Mouse (Mus musculus): ENCODE data around the gene Ccr10. TPM values are rescaled to one million over a fixed set of nuclear protein-coding genes. Genes with fewer than 3 reads are reported as not detected.
A peak's percentile ranks its signal among the peaks of the same experiment; 100 is the strongest.

Ccr10 gene
- polyA plus RNA-seq, 1 experiment from 2014 or later: 0.43 TPM

DNA sequence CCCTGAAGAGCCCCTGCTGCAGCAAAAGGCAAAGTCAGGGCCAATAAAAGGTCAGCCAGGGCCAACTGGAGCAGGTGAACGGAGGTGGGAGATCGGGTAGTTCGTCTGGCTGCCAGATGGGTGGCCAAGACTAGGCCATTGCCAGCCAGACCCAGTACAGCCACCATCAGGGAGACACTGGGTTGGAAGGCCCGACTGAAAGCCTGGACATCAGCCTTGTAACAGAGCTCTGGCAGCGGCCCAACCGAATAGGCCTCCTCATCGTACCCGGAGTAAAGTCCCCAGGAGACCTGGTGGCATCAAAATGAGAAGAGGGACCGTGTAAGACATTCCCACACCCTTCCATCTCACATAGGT, 876 bp downstream of the Ccr10 start:
- Histone ChIP-seq H3K27me3 (ENCODE audit: control insufficient read depth, insufficient read depth, low read length) (peaks cover 20% of the 10 kb centered on the region), H3K9me3 (replicated peaks; ENCODE audit: control insufficient read depth, low read length) (no peaks in the 10 kb centered on the region), H3K36me3 (ENCODE audit: control insufficient read depth, insufficient read depth, low read length) (no peaks in the 10 kb centered on the region), H3K4me2 (ENCODE audit: low read depth, low read length) (peak overlapping the region; percentile 92), H3K4me3 (replicated peaks; ENCODE audit: low read length) (peak overlapping the region; percentile 35), H3K27ac (ENCODE audit: low read length) (0 out of 2 replicates have a peak overlapping the region, but pooled peaks have one; percentile 92), H3K4me1 (ENCODE audit: control insufficient read depth, insufficient read depth, low read length) (peaks cover 52% of the 10 kb centered on the region), H3K9ac (ENCODE audit: low read length) (peak overlapping the region; percentile 64)
- WGBS: 25% methylated on average over 9 of the region's 9 CpGs
- ATAC-seq (ENCODE audit: insufficient read depth, low FRiP score): no peak

DNA sequence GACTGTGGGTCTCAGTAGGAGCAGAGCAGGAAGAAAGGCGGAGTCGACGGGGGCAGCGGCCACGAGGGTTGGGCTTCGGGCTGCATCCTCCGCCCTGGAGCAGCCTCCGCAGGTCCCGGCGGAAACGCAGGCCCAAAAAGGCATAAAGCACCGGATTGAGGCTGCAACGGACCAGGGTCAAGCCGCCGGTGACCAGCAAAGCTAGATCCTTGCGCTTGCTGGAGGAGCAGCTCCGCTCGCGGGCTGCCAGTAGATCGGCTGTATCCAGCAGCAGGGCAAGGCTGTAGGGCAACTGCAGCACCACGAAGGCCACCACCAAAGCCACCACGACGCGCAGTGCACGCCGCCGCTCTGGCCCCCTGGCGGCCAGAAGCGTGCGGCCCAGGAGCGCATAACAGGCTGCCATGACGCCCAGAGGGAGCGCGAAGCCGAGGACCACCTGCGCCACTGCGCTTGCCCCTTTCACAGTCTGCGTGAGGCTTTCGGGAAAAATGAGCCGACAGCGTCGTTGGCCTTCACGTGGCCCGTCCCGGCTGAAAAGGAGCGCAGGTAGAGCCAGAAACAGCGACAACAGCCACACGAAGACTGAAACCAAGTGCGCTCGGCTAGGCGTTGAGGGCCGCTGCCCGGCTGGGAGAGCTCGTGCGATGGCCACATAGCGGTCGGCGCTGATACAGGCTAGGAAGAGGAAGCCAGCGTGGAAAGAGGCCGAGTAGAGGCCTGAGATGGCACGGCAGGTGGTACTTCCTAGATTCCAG, 1.4 kb downstream of the Ccr10 start:
- no peaks in the 10 kb centered on the region for H3K36me3 ChIP-seq (ENCODE audit: control insufficient read depth, insufficient read depth, low read length)
- peak overlapping the region; percentile 64 for H3K9ac ChIP-seq (ENCODE audit: low read length)
- ATAC-seq (ENCODE audit: insufficient read depth, low FRiP score): peak; percentile 30; the same call in 1 of the 2 replicates
- H3K9me3 ChIP-seq (replicated peaks; ENCODE audit: control insufficient read depth, low read length): no peaks in the 10 kb centered on the region
- 3% methylated on average over 61 of the region's 61 CpGs for WGBS
- H3K27ac ChIP-seq (ENCODE audit: low read length): peak overlapping the region; percentile 92
- H3K4me3 ChIP-seq (replicated peaks; ENCODE audit: low read length): peak overlapping the region; percentile 35
- peaks cover 58% of the 10 kb centered on the region for H3K4me1 ChIP-seq (ENCODE audit: control insufficient read depth, insufficient read depth, low read length)
- H3K27me3 ChIP-seq (ENCODE audit: control insufficient read depth, insufficient read depth, low read length): peaks cover 20% of the 10 kb centered on the region
- peak overlapping the region; percentile 92 for H3K4me2 ChIP-seq (ENCODE audit: low read depth, low read length)

DNA sequence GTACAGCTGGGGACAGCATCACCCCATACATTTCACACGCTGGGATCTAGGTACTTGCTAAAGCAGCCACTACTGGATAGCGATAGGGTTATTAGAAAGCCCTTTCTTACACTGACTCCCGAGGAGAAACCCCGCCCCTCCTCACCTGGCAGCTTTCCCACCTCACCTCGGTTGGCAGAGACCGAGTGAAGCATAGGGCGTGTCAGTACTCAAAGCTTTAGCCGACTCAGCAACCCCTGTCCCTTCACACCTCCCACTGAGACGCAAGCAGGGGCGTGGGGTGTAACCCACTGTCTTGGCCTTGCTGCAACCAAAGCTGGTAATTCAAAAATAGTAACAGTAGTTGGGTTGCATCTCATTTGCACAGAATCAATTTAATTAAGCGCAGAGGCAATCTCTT, 2.1 kb downstream of the Ccr10 start:
- H3K27me3 ChIP-seq (ENCODE audit: control insufficient read depth, insufficient read depth, low read length): peaks cover 20% of the 10 kb centered on the region
- H3K36me3 ChIP-seq (ENCODE audit: control insufficient read depth, insufficient read depth, low read length): no peaks in the 10 kb centered on the region
- 9% methylated on average over 11 of the region's 11 CpGs for whole genome bisulfite sequencing
- H3K27ac ChIP-seq (ENCODE audit: low read length): peak overlapping the region; percentile 92
- peak overlapping the region; percentile 64; the same call in 1 of the 2 replicates for H3K9ac ChIP-seq (ENCODE audit: low read length)
- peak overlapping the region; percentile 92 for H3K4me2 ChIP-seq (ENCODE audit: low read depth, low read length)
- no peaks in the 10 kb centered on the region for H3K9me3 ChIP-seq (replicated peaks; ENCODE audit: control insufficient read depth, low read length)
- peak overlapping the region; percentile 35 for H3K4me3 ChIP-seq (replicated peaks; ENCODE audit: low read length)
- H3K4me1 ChIP-seq (ENCODE audit: control insufficient read depth, insufficient read depth, low read length): peaks cover 64% of the 10 kb centered on the region
- no peak for ATAC-seq (ENCODE audit: insufficient read depth, low FRiP score)

DNA sequence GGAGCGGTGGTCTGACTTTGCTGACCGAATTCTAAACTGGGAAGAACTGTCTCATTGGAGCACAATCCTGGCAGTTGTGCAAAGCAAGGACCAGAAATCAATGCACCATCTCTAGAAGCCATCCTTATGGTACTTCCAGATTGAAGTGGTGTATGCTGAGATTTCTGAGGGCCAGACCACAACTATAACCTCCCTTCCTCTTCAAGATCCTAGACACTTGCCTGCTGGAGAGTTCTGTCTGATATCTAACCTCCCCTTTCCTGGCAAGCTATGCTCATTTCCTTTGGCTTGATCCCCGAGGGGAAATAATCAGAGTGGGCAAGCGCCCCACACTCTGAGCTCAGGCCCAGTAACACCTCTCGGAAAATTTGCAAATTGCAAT, 2.8 kb downstream of the Ccr10 start:
- Histone ChIP-seq H3K4me1 (ENCODE audit: control insufficient read depth, insufficient read depth, low read length) (peaks cover 64% of the 10 kb centered on the region), H3K9ac (ENCODE audit: low read length) (peak overlapping the region; percentile 77)

DNA sequence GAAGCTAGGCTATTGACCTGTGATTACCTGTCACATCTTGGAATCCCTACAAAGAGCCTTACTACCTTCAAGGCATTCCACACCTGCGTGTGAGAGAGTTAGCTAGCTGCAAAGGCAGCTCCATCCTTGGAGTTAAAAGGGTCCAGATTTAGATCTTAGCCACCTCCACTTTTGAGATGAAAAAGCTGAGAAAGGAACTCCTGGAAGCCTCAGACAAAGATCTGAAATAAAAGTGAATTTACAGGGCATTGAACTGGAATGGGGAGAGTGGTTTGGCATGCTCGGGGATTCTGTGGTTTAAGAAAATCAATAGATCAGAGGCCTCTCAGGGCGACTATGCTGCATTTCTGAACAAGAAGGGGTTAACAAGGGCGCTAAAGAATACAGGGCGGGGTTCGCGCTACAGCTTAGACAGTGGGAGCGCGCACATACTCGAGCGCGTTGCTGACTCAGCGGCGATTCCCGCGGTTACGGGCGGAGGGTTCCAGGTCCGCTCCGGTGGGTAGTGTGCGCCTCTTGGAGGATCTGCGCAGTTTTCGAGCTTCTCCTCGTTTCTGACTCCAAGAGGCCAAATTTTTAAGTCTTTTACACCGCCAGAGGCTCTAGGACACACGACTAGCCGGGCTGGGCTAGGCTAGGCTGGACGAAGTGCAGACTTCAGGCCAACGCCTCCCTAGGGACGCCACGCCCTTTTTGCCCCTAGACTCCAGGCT, 3.4 kb downstream of the Ccr10 start:
- whole genome bisulfite sequencing: under 1% methylated on average over 31 of the region's 31 CpGs
- H3K4me1 ChIP-seq (ENCODE audit: control insufficient read depth, insufficient read depth, low read length): peaks cover 59% of the 10 kb centered on the region
- peak; percentile 64 for ATAC-seq (ENCODE audit: insufficient read depth, low FRiP score)

More for the DNA sequence above, 2.8 kb downstream of the Ccr10 start:
- Histone ChIP-seq H3K27me3 (ENCODE audit: control insufficient read depth, insufficient read depth, low read length) (peaks cover 16% of the 10 kb centered on the region), H3K4me3 (replicated peaks; ENCODE audit: low read length) (peak overlapping the region; percentile 62), H3K36me3 (ENCODE audit: control insufficient read depth, insufficient read depth, low read length) (peaks cover 4% of the 10 kb centered on the region; the same call in 1 of the 2 replicates), H3K9me3 (replicated peaks; ENCODE audit: control insufficient read depth, low read length) (no peaks in the 10 kb centered on the region), H3K27ac (ENCODE audit: low read length) (peak overlapping the region; percentile 96), H3K4me2 (ENCODE audit: low read depth, low read length) (peak overlapping the region; percentile 92)
- no peak for ATAC-seq (ENCODE audit: insufficient read depth, low FRiP score)
- WGBS: 8% methylated on average over 5 of the region's 5 CpGs

DNA sequence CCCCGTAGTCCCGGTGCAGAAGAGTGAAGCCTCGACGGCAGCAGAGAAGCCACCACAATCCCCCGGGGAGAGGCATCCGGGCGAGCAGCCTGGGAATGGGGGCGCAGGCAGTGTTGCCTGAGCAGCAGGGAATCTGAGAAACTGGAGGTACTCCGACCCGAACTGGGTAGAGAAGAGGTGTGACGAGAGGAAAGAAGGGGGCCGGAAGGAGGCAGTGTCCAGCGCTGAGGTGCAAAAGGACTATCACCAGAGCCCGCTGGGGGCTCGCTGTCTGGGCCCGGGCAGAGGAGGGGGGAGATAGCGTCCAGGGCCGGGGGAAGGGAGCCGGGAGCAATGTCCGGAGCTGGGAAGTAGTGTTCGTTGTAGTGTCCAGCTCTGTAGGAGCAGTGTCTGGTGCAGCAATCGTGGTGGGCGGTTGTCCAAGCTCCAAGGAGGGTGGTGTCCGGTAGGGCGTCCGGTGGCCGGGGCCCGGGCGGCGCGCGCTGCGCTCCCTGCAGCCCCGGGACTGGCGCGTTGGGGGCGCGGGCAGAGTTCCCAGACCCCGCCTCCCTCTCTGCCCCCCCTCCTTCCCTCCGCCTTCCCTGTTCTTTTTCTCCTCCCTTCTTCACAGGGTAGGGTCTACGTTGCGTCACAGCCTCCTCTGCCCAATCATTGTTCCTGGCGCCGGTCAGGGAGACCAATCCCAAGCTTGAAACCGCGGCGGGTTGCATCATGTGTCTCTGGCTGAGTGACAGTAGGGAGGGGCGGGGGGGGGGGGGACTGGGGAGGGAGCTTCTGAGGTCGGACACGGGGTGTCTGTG, 4.2 kb downstream of the Ccr10 start, which contains the start of gene Plekhh3:
Gene Plekhh3, minus strand, starts transcription at position 541 of the 800 bp plus-strand sequence.
- Histone ChIP-seq H3K27me3 (ENCODE audit: control insufficient read depth, insufficient read depth, low read length) (peaks cover 5% of the 10 kb centered on the region; the same call in 1 of the 2 replicates), H3K4me1 (ENCODE audit: control insufficient read depth, insufficient read depth, low read length) (peaks cover 52% of the 10 kb centered on the region), H3K4me2 (ENCODE audit: low read depth, low read length) (peak within 1 kb of the TSS; percentile 92), H3K27ac (ENCODE audit: low read length) (peak within 1 kb of the TSS; percentile 96), H3K9ac (ENCODE audit: low read length) (peak within 1 kb of the TSS; percentile 90), H3K36me3 (ENCODE audit: control insufficient read depth, insufficient read depth, low read length) (peaks cover 10% of the 10 kb centered on the region), H3K4me3 (replicated peaks; ENCODE audit: low read length) (peak within 1 kb of the TSS; percentile 85), H3K9me3 (replicated peaks; ENCODE audit: control insufficient read depth, low read length) (no peaks in the 10 kb centered on the region)
- peak; percentile 94 for ATAC-seq (ENCODE audit: insufficient read depth, low FRiP score)
- under 1% methylated on average over 48 of the region's 50 CpGs for WGBS

More for the DNA sequence above, 3.4 kb downstream of the Ccr10 start:
- H3K4me3 ChIP-seq (replicated peaks; ENCODE audit: low read length): peak overlapping the region; percentile 62
- peak overlapping the region; percentile 96 for H3K27ac ChIP-seq (ENCODE audit: low read length)
- H3K27me3 ChIP-seq (ENCODE audit: control insufficient read depth, insufficient read depth, low read length): peaks cover 11% of the 10 kb centered on the region
- H3K9ac ChIP-seq (ENCODE audit: low read length): peak overlapping the region; percentile 77
- peaks cover 7% of the 10 kb centered on the region for H3K36me3 ChIP-seq (ENCODE audit: control insufficient read depth, insufficient read depth, low read length)
- no peaks in the 10 kb centered on the region for H3K9me3 ChIP-seq (replicated peaks; ENCODE audit: control insufficient read depth, low read length)
- peak overlapping the region; percentile 92 for H3K4me2 ChIP-seq (ENCODE audit: low read depth, low read length)

DNA sequence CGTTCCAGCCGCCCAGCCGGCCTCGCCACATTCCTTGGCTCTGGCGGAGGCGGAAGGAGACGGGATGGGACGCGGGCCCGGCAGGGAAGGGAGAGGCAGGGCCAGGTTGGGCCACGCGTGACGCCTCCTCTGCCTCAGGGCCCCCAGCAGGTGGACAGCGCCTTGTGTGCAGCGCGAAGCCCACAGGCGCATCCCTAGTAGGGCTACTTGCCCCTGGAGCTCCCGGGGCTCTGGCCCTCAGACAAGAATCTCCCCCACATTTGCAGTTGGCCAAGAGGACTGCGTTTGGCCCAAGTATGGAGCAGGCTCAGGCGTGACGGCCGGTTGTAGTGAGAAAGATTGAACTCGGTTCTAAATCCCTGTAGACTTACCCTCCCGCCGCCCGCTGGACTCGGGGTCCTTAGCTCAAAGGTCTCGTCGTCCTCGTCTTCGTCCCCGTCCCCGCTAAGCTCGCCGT, 4.9 kb downstream of the Ccr10 start, which contains the start of gene Cntnap1:
Gene Cntnap1, plus strand, starts transcription at position 170 of the 457 bp plus-strand sequence.
- ATAC-seq (ENCODE audit: insufficient read depth, low FRiP score): no peak
- WGBS: under 1% methylated on average over 35 of the region's 35 CpGs
- peaks cover 5% of the 10 kb centered on the region; the same call in 1 of the 2 replicates for H3K27me3 ChIP-seq (ENCODE audit: control insufficient read depth, insufficient read depth, low read length)
- H3K4me2 ChIP-seq (ENCODE audit: low read depth, low read length): peak within 1 kb of the TSS; percentile 92
- peaks cover 49% of the 10 kb centered on the region for H3K4me1 ChIP-seq (ENCODE audit: control insufficient read depth, insufficient read depth, low read length)
- peak within 1 kb of the TSS; percentile 85 for H3K4me3 ChIP-seq (replicated peaks; ENCODE audit: low read length)
- H3K9ac ChIP-seq (ENCODE audit: low read length): peak within 1 kb of the TSS; percentile 90
- H3K27ac ChIP-seq (ENCODE audit: low read length): peak within 1 kb of the TSS; percentile 91
- H3K9me3 ChIP-seq (replicated peaks; ENCODE audit: control insufficient read depth, low read length): no peaks in the 10 kb centered on the region
- peaks cover 10% of the 10 kb centered on the region for H3K36me3 ChIP-seq (ENCODE audit: control insufficient read depth, insufficient read depth, low read length)

DNA sequence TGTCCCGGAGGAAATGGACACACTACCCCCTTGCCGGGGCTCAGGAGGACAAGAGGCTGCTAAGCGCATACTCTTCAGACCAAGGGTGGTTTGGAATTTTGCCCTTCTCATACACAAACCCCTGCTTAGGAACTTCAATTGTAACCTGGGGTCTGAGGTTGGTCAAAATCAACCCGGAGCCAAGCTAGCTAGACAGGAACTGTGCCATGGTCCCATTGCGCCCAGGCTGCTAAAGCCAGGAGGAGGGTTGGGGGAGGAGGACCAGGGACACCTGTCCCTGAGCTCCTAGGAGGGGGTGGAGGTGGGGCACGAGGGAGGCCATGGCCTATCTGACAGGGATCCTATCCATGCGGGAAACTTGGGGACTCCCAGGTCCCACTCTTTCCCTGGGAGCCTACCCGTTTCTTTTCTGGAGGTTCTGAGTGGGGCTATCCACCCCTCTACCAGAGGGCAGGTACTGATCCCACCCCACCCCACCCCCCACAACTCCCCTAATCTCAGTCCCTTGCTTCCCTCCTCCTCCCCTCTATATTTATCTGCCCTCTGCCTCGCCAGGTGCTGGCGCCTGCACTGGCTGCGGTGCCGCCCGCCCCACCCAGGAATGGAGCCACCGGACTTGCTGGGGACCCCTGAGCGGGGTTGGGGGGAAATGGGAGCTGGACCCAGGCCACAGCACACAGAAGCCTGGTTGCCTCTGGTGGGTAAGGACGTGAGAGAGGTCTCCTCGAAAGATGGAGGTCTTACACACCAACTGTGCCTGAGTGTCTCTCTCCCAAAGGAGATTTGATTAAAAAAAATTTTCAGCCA, 5.7 kb downstream of the Ccr10 start:
- H3K27me3 ChIP-seq (ENCODE audit: control insufficient read depth, insufficient read depth, low read length): no peaks in the 10 kb centered on the region; the same call in 1 of the 2 replicates
- H3K36me3 ChIP-seq (ENCODE audit: control insufficient read depth, insufficient read depth, low read length): peaks cover 15% of the 10 kb centered on the region
- WGBS: 15% methylated on average over 17 of the region's 17 CpGs
- peak overlapping the region; percentile 85 for H3K4me3 ChIP-seq (replicated peaks; ENCODE audit: low read length)
- ATAC-seq (ENCODE audit: insufficient read depth, low FRiP score): no peak
- peak overlapping the region; percentile 92 for H3K4me2 ChIP-seq (ENCODE audit: low read depth, low read length)
- peaks cover 41% of the 10 kb centered on the region for H3K4me1 ChIP-seq (ENCODE audit: control insufficient read depth, insufficient read depth, low read length)
- H3K27ac ChIP-seq (ENCODE audit: low read length): peak overlapping the region; percentile 91
- no peaks in the 10 kb centered on the region for H3K9me3 ChIP-seq (replicated peaks; ENCODE audit: control insufficient read depth, low read length)
- peak overlapping the region; percentile 90 for H3K9ac ChIP-seq (ENCODE audit: low read length)

Measured in stomach, embryonic 16.5 days (tissue).